Mouse (Mus musculus): Measurements from ENCODE around the gene Slc12a1.

Slc12a1 gene

GRCm38 (mm10) chr2:125208894-125209596 lies 56.7 kb downstream of the Slc12a1 start:
- in situ Hi-C loops (cut with MboI) = no loop called here

- in situ Hi-C loops (cut with MboI) = no loop called here
Observed at GRCm38 (mm10) chr2:125211831-125212510, 59.7 kb downstream of the Slc12a1 start.

- in situ Hi-C loops (cut with MboI) = no loop called here
Observed at GRCm38 (mm10) chr2:125214592-125214991, 62.3 kb downstream of the Slc12a1 start.

GRCm38 (mm10) chr2:125217286-125217685 lies 65.0 kb downstream of the Slc12a1 start:
- in situ Hi-C loops (cut with MboI) = no loop called here

GRCm38 (mm10) chr2:125218566-125218965 lies 66.3 kb downstream of the Slc12a1 start:
- in situ Hi-C loops (cut with MboI) = no loop called here

GRCm38 (mm10) chr2:125219268-125219667 lies 67.0 kb downstream of the Slc12a1 start:
- in situ Hi-C loops (cut with MboI) = no loop called here

GRCm38 (mm10) chr2:125221673-125222072 lies 69.4 kb downstream of the Slc12a1 start:
- in situ Hi-C loops (cut with MboI) = no loop called here

GRCm38 (mm10) chr2:125228472-125229409 lies 76.4 kb downstream of the Slc12a1 start:
- in situ Hi-C loops (cut with MboI) = no loop called here

GRCm38 (mm10) chr2:125232183-125232582 lies 79.9 kb downstream of the Slc12a1 start:
- in situ Hi-C loops (cut with MboI) = no loop called here

- in situ Hi-C loops (cut with MboI) = no loop called here
Observed at GRCm38 (mm10) chr2:125233537-125233936, 81.2 kb downstream of the Slc12a1 start.

GRCm38 (mm10) chr2:125234049-125234448 lies 81.7 kb downstream of the Slc12a1 start:
- in situ Hi-C loops (cut with MboI) = no loop called here

GRCm38 (mm10) chr2:125245545-125246285 lies 93.4 kb downstream of the Slc12a1 start:
- in situ Hi-C loops (cut with MboI) = no loop called here

GRCm38 (mm10) chr2:125246669-125247068 lies 94.4 kb downstream of the Slc12a1 start:
- in situ Hi-C loops (cut with MboI) = no loop called here

GRCm38 (mm10) chr2:125247108-125247961 lies 95.0 kb downstream of the Slc12a1 start, which contains the start of gene Dut:
Gene Dut (plus strand): TSS chr2:125247190.
- in situ Hi-C loops (cut with MboI) = no loop called here

- in situ Hi-C loops (cut with MboI) = no loop called here
Observed at GRCm38 (mm10) chr2:125247962-125248235, 95.6 kb downstream of the Slc12a1 start.

GRCm38 (mm10) chr2:125248256-125248655 lies 96.0 kb downstream of the Slc12a1 start:
- in situ Hi-C loops (cut with MboI) = no loop called here

- in situ Hi-C loops (cut with MboI) = no loop called here
Observed at GRCm38 (mm10) chr2:125249339-125249738, 97.0 kb downstream of the Slc12a1 start.

- in situ Hi-C loops (cut with MboI) = loop anchor here (25.0 kb wide), 1 partner anchor 362 kb away; no protein-coding TSS in a partner anchor
Observed at GRCm38 (mm10) chr2:125249874-125250273, 97.6 kb downstream of the Slc12a1 start.

- in situ Hi-C loops (cut with MboI) = loop anchor here (25.0 kb wide), 1 partner anchor 361 kb away; no protein-coding TSS in a partner anchor
Observed at GRCm38 (mm10) chr2:125251781-125252180, 99.5 kb downstream of the Slc12a1 start.

- in situ Hi-C loops (cut with MboI) = loop anchor here (25.0 kb wide), 1 partner anchor 360 kb away; no protein-coding TSS in a partner anchor
Observed at GRCm38 (mm10) chr2:125252275-125252674, 100.0 kb downstream of the Slc12a1 start.
